Mouse (Mus musculus) CH12.LX (cell line): Measurements from ENCODE around the gene Myo9b. TPM values are rescaled to one million over a fixed set of nuclear protein-coding genes. Genes with fewer than 3 reads are reported as not detected.

Experiments
- DNase-seq: peaks from one replicate; pipeline ENCODE4 v3.0.0-alpha.2; 2013; ENCODE audit errors: extremely low read depth
- H3K27ac ChIP-seq: 2 replicates; pipeline ENCODE4 v1.5.1; 2012; ENCODE audit warnings: low read depth, mild to moderate bottlenecking, control low read depth, moderate library complexity; ENCODE audit not compliant: insufficient read depth
- H3K27me3 ChIP-seq: replicated peaks from 2 replicates; pipeline ENCODE3; 2012; ENCODE audit warnings: inconsistent platforms
- H3K36me3 ChIP-seq, 2 experiments: replicated peaks in 1 of 2; 2 replicates each; pipeline versions ENCODE3 to v1.6.1; 2012; ENCODE audit warnings: inconsistent platforms in 1 of 2, low read length in 1 of 2, mild to moderate bottlenecking in 1 of 2, mixed read lengths in 1 of 2, moderate library complexity in 1 of 2; ENCODE audit not compliant: control insufficient read depth in 1 of 2, insufficient read depth in 1 of 2
- H3K4me1 ChIP-seq, 2 experiments: 2 replicates each; pipeline ENCODE4 v1.6.1; 2012; ENCODE audit warnings: inconsistent platforms in 1 of 2, moderate library complexity in 1 of 2; ENCODE audit not compliant: insufficient read depth in 2 of 2, control insufficient read depth in 1 of 2
- H3K4me2 ChIP-seq: 2 replicates; pipeline ENCODE4 v1.6.1; 2012; ENCODE audit warnings: low read depth, mild to moderate bottlenecking, control low read depth; ENCODE audit not compliant: poor library complexity, insufficient read depth, severe bottlenecking
- H3K4me3 ChIP-seq, 3 experiments: fragments of 150-350 bp in 1 of 3; sonication (generic) in 1 of 3; replicated peaks in 1 of 3; 2 replicates each; pipeline versions ENCODE3 to v1.5.1; 2011 to 2012; ENCODE audit warnings: low read depth in 2 of 3, low read length in 2 of 3, mild to moderate bottlenecking in 2 of 3, moderate library complexity in 2 of 3, control low read depth in 1 of 3, improper control_type of control experiment in 1 of 3, inconsistent platforms in 1 of 3, mixed read lengths in 1 of 3; ENCODE audit not compliant: poor library complexity in 1 of 3
- H3K79me2 ChIP-seq: replicated peaks from 2 replicates; pipeline ENCODE4 v1.6.1; 2012; ENCODE audit warnings: mild to moderate bottlenecking, moderate library complexity; ENCODE audit not compliant: control insufficient read depth, poor library complexity, insufficient read depth, severe bottlenecking; ENCODE audit errors: extremely low read depth
- H3K9ac ChIP-seq: 2 replicates; pipeline ENCODE4 v1.6.1; 2012; ENCODE audit warnings: low read depth, mild to moderate bottlenecking, control low read depth, moderate library complexity; ENCODE audit not compliant: insufficient read depth
- H3K9me3 ChIP-seq: replicated peaks from 2 replicates; pipeline ENCODE3; 2012; ENCODE audit warnings: low read length, inconsistent platforms, mixed read lengths
- BHLHE40 ChIP-seq: IDR thresholded peaks from 2 replicates; pipeline ENCODE4 v1.6.1; 2011; ENCODE audit warnings: mild to moderate bottlenecking, low read depth, low read length, improper control_type of control experiment
- CHD1 ChIP-seq: IDR thresholded peaks from 2 replicates; pipeline ENCODE4 v1.6.1; 2012; ENCODE audit warnings: low read depth, low read length, improper control_type of control experiment, inconsistent platforms
- CHD2 ChIP-seq: IDR thresholded peaks from 2 replicates; pipeline ENCODE4 v1.6.1; 2011; ENCODE audit warnings: low read length, improper control_type of control experiment
- CTCF ChIP-seq, 2 experiments: IDR thresholded peaks in 1 of 2; conservative IDR thresholded peaks in 1 of 2; 2 replicates each; pipeline ENCODE4 v1.5.1; 2011 to 2012; ENCODE audit warnings: low read depth in 2 of 2, low read length in 2 of 2, improper control_type of control experiment in 1 of 2, inconsistent platforms in 1 of 2, mild to moderate bottlenecking in 1 of 2, moderate library complexity in 1 of 2
- E2F4 ChIP-seq: IDR thresholded peaks from 2 replicates; pipeline ENCODE4 v1.6.1; 2011; ENCODE audit warnings: low read depth, low read length, improper control_type of control experiment; ENCODE audit not compliant: insufficient replicate concordance
- ELF1 ChIP-seq: IDR thresholded peaks from 2 replicates; pipeline ENCODE4 v1.6.1; 2014; ENCODE audit warnings: low read depth, mild to moderate bottlenecking, inconsistent platforms, low read length, improper control_type of control experiment
- EP300 ChIP-seq: IDR thresholded peaks from 2 replicates; pipeline ENCODE4 v1.6.1; 2011; ENCODE audit warnings: low read length, improper control_type of control experiment
- ETS1 ChIP-seq: conservative IDR thresholded peaks from 2 replicates; pipeline ENCODE4 v1.6.1; 2012; ENCODE audit warnings: low read depth, mild to moderate bottlenecking, inconsistent platforms, low read length, improper control_type of control experiment, moderate library complexity
- GABPA ChIP-seq: IDR thresholded peaks from 2 replicates; pipeline ENCODE4 v1.6.1; 2012; ENCODE audit warnings: low read depth, low read length, improper control_type of control experiment, inconsistent platforms; ENCODE audit not compliant: insufficient replicate concordance
- HCFC1 ChIP-seq: IDR thresholded peaks from 2 replicates; pipeline ENCODE4 v1.6.1; 2012; ENCODE audit warnings: low read depth, mild to moderate bottlenecking, inconsistent platforms, low read length, improper control_type of control experiment
- IRF4 ChIP-seq: IDR thresholded peaks from 2 replicates; pipeline ENCODE4 v1.6.1; 2014; ENCODE audit warnings: low read depth, mild to moderate bottlenecking, inconsistent platforms, low read length, improper control_type of control experiment
- JUN ChIP-seq: IDR thresholded peaks from 2 replicates; pipeline ENCODE4 v1.6.1; 2011; ENCODE audit warnings: low read depth, mild to moderate bottlenecking, low read length, improper control_type of control experiment, moderate library complexity; ENCODE audit not compliant: insufficient read depth
- JUND ChIP-seq: conservative IDR thresholded peaks from 2 replicates; pipeline ENCODE4 v1.6.1; 2011; ENCODE audit warnings: low read depth, low read length, improper control_type of control experiment
- KAT2A ChIP-seq: IDR thresholded peaks from 2 replicates; pipeline ENCODE4 v1.6.1; 2012; ENCODE audit warnings: low read length, improper control_type of control experiment, inconsistent platforms; ENCODE audit not compliant: insufficient replicate concordance
- MAFK ChIP-seq: IDR thresholded peaks from 2 replicates; pipeline ENCODE4 v1.6.1; 2011; ENCODE audit warnings: low read length, improper control_type of control experiment; ENCODE audit not compliant: insufficient replicate concordance
- MAX ChIP-seq: IDR thresholded peaks from 2 replicates; pipeline ENCODE4 v1.6.1; 2011; ENCODE audit warnings: low read length, improper control_type of control experiment
- MAZ ChIP-seq: IDR thresholded peaks from 2 replicates; pipeline ENCODE4 v1.6.1; 2012; ENCODE audit warnings: low read depth, mild to moderate bottlenecking, inconsistent platforms, low read length, improper control_type of control experiment, moderate library complexity
- MEF2A ChIP-seq: IDR thresholded peaks from 2 replicates; pipeline ENCODE4 v1.6.1; 2014; ENCODE audit warnings: low read depth, mild to moderate bottlenecking, inconsistent platforms, low read length, improper control_type of control experiment, borderline replicate concordance
- MXI1 ChIP-seq: IDR thresholded peaks from 2 replicates; pipeline ENCODE4 v1.6.1; 2011; ENCODE audit warnings: mild to moderate bottlenecking, low read depth, low read length, improper control_type of control experiment
- MYC ChIP-seq: IDR thresholded peaks from 2 replicates; pipeline ENCODE4 v1.6.1; 2011; ENCODE audit warnings: low read depth, mild to moderate bottlenecking, improper control_type of control experiment, low read length
- NELFE ChIP-seq: IDR thresholded peaks from 2 replicates; pipeline ENCODE4 v1.6.1; 2011; ENCODE audit warnings: low read depth, low read length, improper control_type of control experiment
- NRF1 ChIP-seq: IDR thresholded peaks from 2 replicates; pipeline ENCODE4 v1.6.1; 2014; ENCODE audit warnings: low read depth, mild to moderate bottlenecking, inconsistent platforms, low read length, improper control_type of control experiment, moderate library complexity
- PAX5 ChIP-seq: IDR thresholded peaks from 2 replicates; pipeline ENCODE4 v1.6.1; 2012; ENCODE audit warnings: low read length, inconsistent platforms, mixed read lengths
- POLR2A ChIP-seq: IDR thresholded peaks from 2 replicates; pipeline ENCODE4 v1.6.1; 2011; ENCODE audit warnings: low read depth, mild to moderate bottlenecking, improper control_type of control experiment, low read length
- POLR2AphosphoS2 ChIP-seq: IDR thresholded peaks from 2 replicates; pipeline ENCODE4 v1.6.1; 2011; ENCODE audit warnings: low read depth, low read length, improper control_type of control experiment
- RAD21 ChIP-seq: IDR thresholded peaks from 2 replicates; pipeline ENCODE4 v1.6.1; 2011; ENCODE audit warnings: low read depth, mild to moderate bottlenecking, low read length, improper control_type of control experiment, moderate library complexity
- RCOR1 ChIP-seq: conservative IDR thresholded peaks from 2 replicates; pipeline ENCODE4 v1.6.1; 2012; ENCODE audit warnings: low read depth, mild to moderate bottlenecking, inconsistent platforms, low read length, improper control_type of control experiment
- SIN3A ChIP-seq: IDR thresholded peaks from 2 replicates; pipeline ENCODE4 v1.6.1; 2012; ENCODE audit warnings: low read length, improper control_type of control experiment, inconsistent platforms
- SMC3 ChIP-seq: IDR thresholded peaks from 2 replicates; pipeline ENCODE4 v1.6.1; 2011; ENCODE audit warnings: low read depth, low read length, improper control_type of control experiment
- TBP ChIP-seq: conservative IDR thresholded peaks from 2 replicates; pipeline ENCODE4 v1.6.1; 2011; ENCODE audit warnings: low read depth, low read length, improper control_type of control experiment
- TCF12 ChIP-seq: IDR thresholded peaks from 2 replicates; pipeline ENCODE4 v1.6.1; 2014; ENCODE audit warnings: low read depth, mild to moderate bottlenecking, inconsistent platforms, low read length, improper control_type of control experiment
- UBTF ChIP-seq: IDR thresholded peaks from 2 replicates; pipeline ENCODE4 v1.6.1; 2012; ENCODE audit warnings: low read depth, mild to moderate bottlenecking, inconsistent platforms, low read length, improper control_type of control experiment, moderate library complexity
- USF1 ChIP-seq: IDR thresholded peaks from 2 replicates; pipeline ENCODE4 v1.6.1; 2014; ENCODE audit warnings: low read depth, mild to moderate bottlenecking, inconsistent platforms, low read length, improper control_type of control experiment
- USF2 ChIP-seq: conservative IDR thresholded peaks from 2 replicates; pipeline ENCODE4 v1.6.1; 2011; ENCODE audit warnings: low read depth, low read length, improper control_type of control experiment
- ZC3H11A ChIP-seq: IDR thresholded peaks from 2 replicates; pipeline ENCODE4 v1.6.1; 2012; ENCODE audit warnings: low read depth, mild to moderate bottlenecking, inconsistent platforms, low read length, improper control_type of control experiment
- ZKSCAN1 ChIP-seq: IDR thresholded peaks from 2 replicates; pipeline ENCODE4 v1.6.1; 2012; ENCODE audit warnings: low read depth, inconsistent platforms, low read length, improper control_type of control experiment, borderline replicate concordance
- ZMIZ1 ChIP-seq: IDR thresholded peaks from 2 replicates; pipeline ENCODE4 v1.6.1; 2012; ENCODE audit warnings: low read depth, mild to moderate bottlenecking, inconsistent platforms, low read length, improper control_type of control experiment
- ZNF384 ChIP-seq: IDR thresholded peaks from 2 replicates; pipeline ENCODE4 v1.6.1; 2012; ENCODE audit warnings: low read depth, low read length, improper control_type of control experiment, inconsistent platforms
- dilution Hi-C: fragments of 300-500 bp; cut with MboI; formaldehyde crosslinking; loops from 2 replicates; pipeline ENCODE4 v1.14.3; 2020; ENCODE audit warnings: low sequenced_read_pairs; ENCODE audit not compliant: extremely low pct_unique_long_range_greater_than_20kb, extremely low pct_ligation_motif_present
- in situ Hi-C: fragments of 300-500 bp; cut with MboI; formaldehyde crosslinking; loops from 3 replicates; pipeline ENCODE4 v1.14.3; 2019; ENCODE audit warnings: low sequenced_read_pairs, low pct_ligation_motif_present, low pct_unique_long_range_greater_than_20kb, mixed read lengths
- polyA plus RNA-seq: library from polyadenylated mRNA; unstranded; fragments of >175 nt; gene quantifications from 2 replicates; pipeline ENCODE4 v1.2.1, GENCODE M21; 2012; ENCODE audit warnings: low read depth; ENCODE audit not compliant: insufficient read length
- total RNA-seq, 2 experiments: library from RNA; depleted of rRNA; stranded (reverse); fragments of 300-350 nt in 1 of 2; fragments of >200 nt in 1 of 2; gene quantifications; 2 replicates each; pipeline ENCODE4 v1.2.3; 2012 to 2014

The Myo9b gene
- total and polyA plus RNA-seq, 3 experiments, result 14.2 to 36.2 (median 29.0) TPM

DNA sequence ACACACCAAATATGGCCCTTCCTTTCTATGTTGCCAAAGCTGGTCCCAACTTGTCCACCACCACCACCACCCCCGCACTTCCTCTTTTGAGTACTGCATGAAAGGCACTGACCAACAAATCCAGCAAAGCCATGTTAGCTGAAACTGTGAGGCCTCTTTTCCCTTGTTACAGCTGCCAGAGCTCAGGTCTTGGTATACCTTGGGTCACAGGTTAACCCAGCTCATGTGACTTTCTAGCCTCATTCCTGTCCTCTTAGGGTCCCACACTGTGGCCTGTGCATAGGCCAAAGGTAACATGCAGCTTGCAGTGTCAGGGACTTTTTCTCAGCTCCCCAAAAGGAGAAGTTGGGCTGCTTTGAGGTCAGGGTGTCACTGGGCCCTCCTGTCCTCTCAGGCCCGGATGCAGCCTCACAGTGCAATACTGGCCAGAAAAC lies 23.7 kb downstream of the Myo9b start:
- in situ Hi-C loops, result no loop called here
- Histone ChIP-seq H3K4me2 (no peak overlapping the region), H3K9me3 (no peaks in the 10 kb centered on the region), H3K9ac (0 out of 2 replicates have a peak overlapping the region, but pooled peaks have one; percentile 6), H3K27ac (peak overlapping the region; percentile 92), H3K27me3 (no peaks in the 10 kb centered on the region), H3K4me1 (peaks cover 29 to 68% of the 10 kb centered on the region in 2 experiments), H3K36me3 (peaks cover 12 to 61% of the 10 kb centered on the region in 2 experiments), H3K79me2 (no peaks in the 10 kb centered on the region), H3K4me3 (no peak overlapping the region)
- dilution Hi-C loops, result no loop called here
- TF ChIP-seq SIN3A (peak; percentile 49; the same call in 1 of the 2 replicates), MXI1 (peak; percentile 37; the same call in 1 of the 2 replicates), MAFK (0 out of 2 replicates have a peak, but pooled peaks have one; percentile 32), ZMIZ1 (no peak), POLR2AphosphoS2 (no peak), SMC3 (no peak), ELF1 (peak; percentile 61), USF2 (no peak), CHD2 (peak; percentile 64; the same call in 1 of the 2 replicates), ZKSCAN1 (no peak), EP300 (peak; percentile 78; the same call in 1 of the 2 replicates), USF1 (peak; percentile 25), RCOR1 (no peak), TBP (no peak), POLR2A (no peak), BHLHE40 (peak; percentile 81), UBTF (no peak), NELFE (peak; percentile 35; the same call in 1 of the 2 replicates), ZC3H11A (no peak), MAX (peak; percentile 24; the same call in 1 of the 2 replicates), ZNF384 (no peak), CTCF (conservative IDR thresholded peaks at IDR 0.05 in 1 of 2, IDR thresholded peaks at IDR 0.05 in 1 of 2; ENCODE audit: low read depth in 2 of 2, low read length in 2 of 2) (no peak), GABPA (no peak), MYC (0 out of 2 replicates have a peak, but pooled peaks have one; percentile 47), JUND (no peak), HCFC1 (peak; percentile 31; the same call in 1 of the 2 replicates), KAT2A (0 out of 2 replicates have a peak, but pooled peaks have one; percentile 18), IRF4 (peak; percentile 85), CHD1 (0 out of 2 replicates have a peak, but pooled peaks have one; percentile 18), ETS1 (peak; percentile 61), MAZ (no peak), RAD21 (no peak; the same call in none of the 2 replicates), TCF12 (peak; percentile 35; the same call in 1 of the 2 replicates), PAX5 (no peak), MEF2A (peak; percentile 59), E2F4 (no peak), JUN (no peak), NRF1 (no peak)
- peak; percentile 81 for DNase-seq
